Mouse (Mus musculus) CH12.LX (cell line): ENCODE data around the gene Ints7. TPM values are rescaled to one million over a fixed set of nuclear protein-coding genes. Genes with fewer than 3 reads are reported as not detected.

Experiments used
- DNase-seq: peaks from one replicate; pipeline ENCODE4 v3.0.0-alpha.2; 2013; ENCODE audit errors: extremely low read depth
- H3K27ac ChIP-seq: 2 replicates; pipeline ENCODE4 v1.5.1; 2012; ENCODE audit warnings: low read depth, mild to moderate bottlenecking, control low read depth, moderate library complexity; ENCODE audit not compliant: insufficient read depth
- H3K27me3 ChIP-seq: replicated peaks from 2 replicates; pipeline ENCODE3; 2012; ENCODE audit warnings: inconsistent platforms
- H3K36me3 ChIP-seq, 2 experiments: replicated peaks in 1 of 2; 2 replicates each; pipeline versions ENCODE3 to v1.6.1; 2012; ENCODE audit warnings: inconsistent platforms in 1 of 2, low read length in 1 of 2, mild to moderate bottlenecking in 1 of 2, mixed read lengths in 1 of 2, moderate library complexity in 1 of 2; ENCODE audit not compliant: control insufficient read depth in 1 of 2, insufficient read depth in 1 of 2
- H3K4me1 ChIP-seq, 2 experiments: 2 replicates each; pipeline ENCODE4 v1.6.1; 2012; ENCODE audit warnings: inconsistent platforms in 1 of 2, moderate library complexity in 1 of 2; ENCODE audit not compliant: insufficient read depth in 2 of 2, control insufficient read depth in 1 of 2
- H3K4me2 ChIP-seq: 2 replicates; pipeline ENCODE4 v1.6.1; 2012; ENCODE audit warnings: low read depth, mild to moderate bottlenecking, control low read depth; ENCODE audit not compliant: poor library complexity, insufficient read depth, severe bottlenecking
- H3K4me3 ChIP-seq, 3 experiments: fragments of 150-350 bp in 1 of 3; sonication (generic) in 1 of 3; replicated peaks in 1 of 3; 2 replicates each; pipeline versions ENCODE3 to v1.5.1; 2011 to 2012; ENCODE audit warnings: low read depth in 2 of 3, low read length in 2 of 3, mild to moderate bottlenecking in 2 of 3, moderate library complexity in 2 of 3, control low read depth in 1 of 3, improper control_type of control experiment in 1 of 3, inconsistent platforms in 1 of 3, mixed read lengths in 1 of 3; ENCODE audit not compliant: poor library complexity in 1 of 3
- H3K79me2 ChIP-seq: replicated peaks from 2 replicates; pipeline ENCODE4 v1.6.1; 2012; ENCODE audit warnings: mild to moderate bottlenecking, moderate library complexity; ENCODE audit not compliant: control insufficient read depth, poor library complexity, insufficient read depth, severe bottlenecking; ENCODE audit errors: extremely low read depth
- H3K9ac ChIP-seq: 2 replicates; pipeline ENCODE4 v1.6.1; 2012; ENCODE audit warnings: low read depth, mild to moderate bottlenecking, control low read depth, moderate library complexity; ENCODE audit not compliant: insufficient read depth
- H3K9me3 ChIP-seq: replicated peaks from 2 replicates; pipeline ENCODE3; 2012; ENCODE audit warnings: low read length, inconsistent platforms, mixed read lengths
- BHLHE40 ChIP-seq: IDR thresholded peaks from 2 replicates; pipeline ENCODE4 v1.6.1; 2011; ENCODE audit warnings: mild to moderate bottlenecking, low read depth, low read length, improper control_type of control experiment
- CHD2 ChIP-seq: IDR thresholded peaks from 2 replicates; pipeline ENCODE4 v1.6.1; 2011; ENCODE audit warnings: low read length, improper control_type of control experiment
- CTCF ChIP-seq, 2 experiments: IDR thresholded peaks in 1 of 2; conservative IDR thresholded peaks in 1 of 2; 2 replicates each; pipeline ENCODE4 v1.5.1; 2011 to 2012; ENCODE audit warnings: low read depth in 2 of 2, low read length in 2 of 2, improper control_type of control experiment in 1 of 2, inconsistent platforms in 1 of 2, mild to moderate bottlenecking in 1 of 2, moderate library complexity in 1 of 2
- E2F4 ChIP-seq: IDR thresholded peaks from 2 replicates; pipeline ENCODE4 v1.6.1; 2011; ENCODE audit warnings: low read depth, low read length, improper control_type of control experiment; ENCODE audit not compliant: insufficient replicate concordance
- EP300 ChIP-seq: IDR thresholded peaks from 2 replicates; pipeline ENCODE4 v1.6.1; 2011; ENCODE audit warnings: low read length, improper control_type of control experiment
- GABPA ChIP-seq: IDR thresholded peaks from 2 replicates; pipeline ENCODE4 v1.6.1; 2012; ENCODE audit warnings: low read depth, low read length, improper control_type of control experiment, inconsistent platforms; ENCODE audit not compliant: insufficient replicate concordance
- HCFC1 ChIP-seq: IDR thresholded peaks from 2 replicates; pipeline ENCODE4 v1.6.1; 2012; ENCODE audit warnings: low read depth, mild to moderate bottlenecking, inconsistent platforms, low read length, improper control_type of control experiment
- JUN ChIP-seq: IDR thresholded peaks from 2 replicates; pipeline ENCODE4 v1.6.1; 2011; ENCODE audit warnings: low read depth, mild to moderate bottlenecking, low read length, improper control_type of control experiment, moderate library complexity; ENCODE audit not compliant: insufficient read depth
- KAT2A ChIP-seq: IDR thresholded peaks from 2 replicates; pipeline ENCODE4 v1.6.1; 2012; ENCODE audit warnings: low read length, improper control_type of control experiment, inconsistent platforms; ENCODE audit not compliant: insufficient replicate concordance
- MAX ChIP-seq: IDR thresholded peaks from 2 replicates; pipeline ENCODE4 v1.6.1; 2011; ENCODE audit warnings: low read length, improper control_type of control experiment
- MEF2A ChIP-seq: IDR thresholded peaks from 2 replicates; pipeline ENCODE4 v1.6.1; 2014; ENCODE audit warnings: low read depth, mild to moderate bottlenecking, inconsistent platforms, low read length, improper control_type of control experiment, borderline replicate concordance
- MXI1 ChIP-seq: IDR thresholded peaks from 2 replicates; pipeline ENCODE4 v1.6.1; 2011; ENCODE audit warnings: mild to moderate bottlenecking, low read depth, low read length, improper control_type of control experiment
- MYC ChIP-seq: IDR thresholded peaks from 2 replicates; pipeline ENCODE4 v1.6.1; 2011; ENCODE audit warnings: low read depth, mild to moderate bottlenecking, improper control_type of control experiment, low read length
- NELFE ChIP-seq: IDR thresholded peaks from 2 replicates; pipeline ENCODE4 v1.6.1; 2011; ENCODE audit warnings: low read depth, low read length, improper control_type of control experiment
- NRF1 ChIP-seq: IDR thresholded peaks from 2 replicates; pipeline ENCODE4 v1.6.1; 2014; ENCODE audit warnings: low read depth, mild to moderate bottlenecking, inconsistent platforms, low read length, improper control_type of control experiment, moderate library complexity
- POLR2A ChIP-seq: IDR thresholded peaks from 2 replicates; pipeline ENCODE4 v1.6.1; 2011; ENCODE audit warnings: low read depth, mild to moderate bottlenecking, improper control_type of control experiment, low read length
- SIN3A ChIP-seq: IDR thresholded peaks from 2 replicates; pipeline ENCODE4 v1.6.1; 2012; ENCODE audit warnings: low read length, improper control_type of control experiment, inconsistent platforms
- SMC3 ChIP-seq: IDR thresholded peaks from 2 replicates; pipeline ENCODE4 v1.6.1; 2011; ENCODE audit warnings: low read depth, low read length, improper control_type of control experiment
- TCF12 ChIP-seq: IDR thresholded peaks from 2 replicates; pipeline ENCODE4 v1.6.1; 2014; ENCODE audit warnings: low read depth, mild to moderate bottlenecking, inconsistent platforms, low read length, improper control_type of control experiment
- USF1 ChIP-seq: IDR thresholded peaks from 2 replicates; pipeline ENCODE4 v1.6.1; 2014; ENCODE audit warnings: low read depth, mild to moderate bottlenecking, inconsistent platforms, low read length, improper control_type of control experiment
- USF2 ChIP-seq: conservative IDR thresholded peaks from 2 replicates; pipeline ENCODE4 v1.6.1; 2011; ENCODE audit warnings: low read depth, low read length, improper control_type of control experiment
- ZKSCAN1 ChIP-seq: IDR thresholded peaks from 2 replicates; pipeline ENCODE4 v1.6.1; 2012; ENCODE audit warnings: low read depth, inconsistent platforms, low read length, improper control_type of control experiment, borderline replicate concordance
- ZNF384 ChIP-seq: IDR thresholded peaks from 2 replicates; pipeline ENCODE4 v1.6.1; 2012; ENCODE audit warnings: low read depth, low read length, improper control_type of control experiment, inconsistent platforms
- dilution Hi-C: fragments of 300-500 bp; cut with MboI; formaldehyde crosslinking; loops from 2 replicates; pipeline ENCODE4 v1.14.3; 2020; ENCODE audit warnings: low sequenced_read_pairs; ENCODE audit not compliant: extremely low pct_unique_long_range_greater_than_20kb, extremely low pct_ligation_motif_present
- in situ Hi-C: fragments of 300-500 bp; cut with MboI; formaldehyde crosslinking; loops from 3 replicates; pipeline ENCODE4 v1.14.3; 2019; ENCODE audit warnings: low sequenced_read_pairs, low pct_ligation_motif_present, low pct_unique_long_range_greater_than_20kb, mixed read lengths
- polyA plus RNA-seq: library from polyadenylated mRNA; unstranded; fragments of >175 nt; gene quantifications from 2 replicates; pipeline ENCODE4 v1.2.1, GENCODE M21; 2012; ENCODE audit warnings: low read depth; ENCODE audit not compliant: insufficient read length
- total RNA-seq, 2 experiments: library from RNA; depleted of rRNA; stranded (reverse); fragments of 300-350 nt in 1 of 2; fragments of >200 nt in 1 of 2; gene quantifications; 2 replicates each; pipeline ENCODE4 v1.2.3; 2012 to 2014

The Ints7 gene
- total and polyA plus RNA-seq, 3 experiments, result 30.4 to 58.8 (median 50.5) TPM

DNA sequence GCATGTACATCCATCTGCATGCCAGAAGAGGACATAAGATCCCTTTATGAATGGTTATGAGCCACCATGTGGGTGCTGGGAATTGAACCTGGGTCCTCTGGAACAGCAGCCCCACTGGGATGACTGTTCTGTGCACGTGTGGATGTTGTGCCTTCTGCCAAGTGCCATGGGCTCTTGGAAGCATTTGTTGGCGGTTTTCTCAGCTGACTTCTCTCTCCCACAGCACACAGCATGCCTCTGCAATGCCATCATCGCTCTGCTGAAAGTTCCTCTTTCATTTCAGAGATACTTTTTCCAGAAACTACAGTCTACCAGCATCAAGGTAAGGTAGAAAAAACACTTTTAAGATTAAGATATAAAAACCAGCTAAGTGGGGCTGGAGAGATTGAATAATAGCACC is 42.2 kb downstream of the Ints7 start:
- H3K9ac ChIP-seq, result no peak overlapping the region
- H3K79me2 ChIP-seq, result no peaks in the 10 kb centered on the region
- H3K4me1 ChIP-seq, result peaks cover 0 to 10% of the 10 kb centered on the region in 2 experiments; a peak in 1 of 4 replicates
- H3K27me3 ChIP-seq, result no peaks in the 10 kb centered on the region
- H3K4me3 ChIP-seq, result no peak overlapping the region
- TF ChIP-seq MYC (no peak), BHLHE40 (no peak), E2F4 (no peak), USF2 (no peak), ZNF384 (no peak), NELFE (no peak), GABPA (no peak)
- peaks cover 72 to 93% of the 10 kb centered on the region in 2 experiments for H3K36me3 ChIP-seq
- H3K9me3 ChIP-seq, result no peaks in the 10 kb centered on the region
- H3K27ac ChIP-seq, result no peak overlapping the region
- in situ Hi-C loops (loop anchor here (25.0 kb wide), 1 partner anchor 95 kb away; the partner anchor contains the start of gene Lpgat1), dilution Hi-C loops (no loop called here)
- no peak for DNase-seq
- no peak overlapping the region for H3K4me2 ChIP-seq

DNA sequence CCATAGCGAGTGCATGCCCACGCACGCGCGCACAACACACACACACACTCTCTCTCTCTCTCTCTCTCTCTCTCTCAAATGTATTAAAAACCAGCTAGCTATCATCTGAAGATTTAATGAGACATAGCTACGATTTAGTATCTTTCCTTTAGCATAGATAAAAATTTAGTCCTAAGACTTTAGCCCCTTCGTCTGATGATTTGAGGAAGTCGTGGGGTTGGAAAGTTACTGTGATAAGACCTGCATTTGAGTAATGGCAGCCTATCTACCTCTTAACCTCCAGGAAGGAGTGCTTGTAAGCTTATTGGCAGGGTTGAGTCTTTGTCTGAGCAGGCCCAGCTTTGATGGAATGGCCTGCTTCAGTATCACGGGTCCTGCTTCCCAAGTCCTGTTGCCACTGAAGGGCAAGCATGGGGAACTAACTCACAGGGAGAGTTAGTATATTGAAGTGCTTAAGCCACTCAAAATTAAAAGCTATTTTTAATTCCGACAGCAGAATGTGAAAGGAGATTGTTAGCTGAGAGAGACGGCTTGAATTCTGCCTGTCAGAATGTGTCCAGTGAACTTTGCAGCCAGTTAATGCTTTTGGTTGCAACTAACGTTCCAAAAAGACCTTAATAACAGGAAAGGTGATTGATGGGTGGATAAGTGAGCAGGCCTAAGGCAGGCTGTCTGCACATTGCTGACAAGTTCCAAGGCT is 42.8 kb downstream of the Ints7 start:
- Histone ChIP-seq H3K27me3 (no peaks in the 10 kb centered on the region), H3K4me1 (peaks cover 2 to 16% of the 10 kb centered on the region in 2 experiments; a peak in 3 of 4 replicates), H3K27ac (no peak overlapping the region), H3K79me2 (no peaks in the 10 kb centered on the region), H3K9me3 (no peaks in the 10 kb centered on the region), H3K4me3 (no peak overlapping the region), H3K4me2 (no peak overlapping the region), H3K36me3 (peaks cover 69 to 93% of the 10 kb centered on the region in 2 experiments), H3K9ac (no peak overlapping the region)
- TF ChIP-seq SMC3 (no peak), MXI1 (no peak), KAT2A (no peak), TCF12 (no peak), ZNF384 (no peak), HCFC1 (no peak), NRF1 (no peak), CTCF (conservative IDR thresholded peaks at IDR 0.05 in 1 of 2, IDR thresholded peaks at IDR 0.05 in 1 of 2; ENCODE audit: low read depth in 2 of 2, low read length in 2 of 2) (no peak), MAX (no peak), CHD2 (no peak), NELFE (no peak), SIN3A (no peak), MYC (no peak), USF2 (no peak), MEF2A (no peak), POLR2A (no peak), USF1 (no peak), JUN (no peak), EP300 (no peak), ZKSCAN1 (no peak)
- in situ Hi-C loops (loop anchor here (25.0 kb wide), 1 partner anchor 94 kb away; the partner anchor contains the start of gene Lpgat1), dilution Hi-C loops (no loop called here)
- DNase-seq, result no peak
